Mouse (Mus musculus): ENCODE measurements around the gene Mnt.

GRCm38 (mm10) chr11:74840739-74841138 is 10.0 kb downstream of the Mnt start:
- no peak for TF ChIP-seq CTCF (IDR thresholded peaks at IDR 0.05; ENCODE audit: low read depth)
- no peak for TF ChIP-seq EP300 (IDR thresholded peaks at IDR 0.05; ENCODE audit: low read depth)

Measured in liver, embryonic 14.5 days (tissue).